Mouse (Mus musculus) liver, adult 2 months (tissue): ENCODE measurements around the gene Arsg. TPM values are rescaled to one million over a fixed set of nuclear protein-coding genes. Genes with fewer than 3 reads are reported as not detected.

Experiments used
- DNase-seq: peaks from one replicate; pipeline ENCODE4 v3.0.0-alpha.2; 2011; ENCODE audit warnings: low read depth, low spot score; ENCODE audit errors: extremely low read depth
- H3K27ac ChIP-seq: fragments of 200-500 bp; replicated peaks from 2 replicates; pipeline ENCODE4 v1.5.1; 2012; ENCODE audit warnings: low read depth, mild to moderate bottlenecking, control low read depth, inconsistent platforms, low read length; ENCODE audit not compliant: insufficient read depth
- H3K27me3 ChIP-seq: fragments of 200-500 bp; 2 replicates; pipeline ENCODE4 v1.6.1; 2012; ENCODE audit warnings: mild to moderate bottlenecking, moderate library complexity, low read length, inconsistent platforms; ENCODE audit not compliant: control insufficient read depth, insufficient read depth
- H3K36me3 ChIP-seq: fragments of 200-500 bp; 2 replicates; pipeline ENCODE4 v1.6.1; 2012; ENCODE audit warnings: low read length, inconsistent platforms; ENCODE audit not compliant: control insufficient read depth, insufficient read depth
- H3K4me1 ChIP-seq: fragments of 200-500 bp; 2 replicates; pipeline ENCODE4 v1.6.1; 2011; ENCODE audit warnings: low read length; ENCODE audit not compliant: control insufficient read depth, insufficient read depth
- H3K4me3 ChIP-seq: fragments of 200-500 bp; 2 replicates; pipeline ENCODE4 v1.5.1; 2011; ENCODE audit warnings: low read depth, mild to moderate bottlenecking, control low read depth, low read length, moderate library complexity; ENCODE audit not compliant: insufficient read depth
- H3K79me2 ChIP-seq: fragments of 200-500 bp; 2 replicates; pipeline ENCODE4 v1.6.1; 2012; ENCODE audit warnings: inconsistent platforms, mild to moderate bottlenecking, low read length, moderate library complexity; ENCODE audit not compliant: control insufficient read depth, insufficient read depth
- H3K9ac ChIP-seq: fragments of 200-500 bp; 2 replicates; pipeline ENCODE4 v1.6.1; 2012; ENCODE audit warnings: low read depth, mild to moderate bottlenecking, control low read depth, inconsistent platforms, low read length
- CTCF ChIP-seq: fragments of 200-500 bp; IDR thresholded peaks from 2 replicates; pipeline ENCODE4 v1.5.1; 2011; ENCODE audit warnings: low read depth, low read length, control low read depth
- POLR2A ChIP-seq: fragments of 200-500 bp; IDR thresholded peaks from 2 replicates; pipeline ENCODE4 v1.6.1; 2011; ENCODE audit warnings: low read length, control low read depth; ENCODE audit not compliant: insufficient read depth; ENCODE audit errors: extremely low read depth
- WGBS: fragments of 180-500 bp; shearing (Covaris S2); methylation state at CpG from one replicate; pipeline ENCODE4 v1.1.7; 2018; 5-methylcytosine and 5-hydroxymethylcytosine counted together
- polyA plus RNA-seq: library from polyadenylated mRNA; depleted of rRNA; stranded (reverse); fragments of >200 nt; gene quantifications from 2 replicates; pipeline ENCODE4 v1.2.3, GENCODE M21; 2012
- total RNA-seq: library from RNA; depleted of rRNA; stranded (reverse); fragments of >200 nt; gene quantifications from 2 replicates; pipeline ENCODE4 v1.2.3, GENCODE M21; 2014

The Arsg gene
- total and polyA plus RNA-seq, 2 experiments: 8.1 to 8.5 TPM

- TF ChIP-seq CTCF: no peak
- TF ChIP-seq POLR2A: no peak
Measured at GRCm38 (mm10) chr11:109578536-109578935, 105.4 kb downstream of the Arsg start.

GRCm38 (mm10) chr11:109579999-109580398 is 106.8 kb downstream of the Arsg start:
- Histone ChIP-seq H3K4me1 (no peaks in the 10 kb centered on the region; the same call in 1 of the 2 replicates), H3K9ac (no peak overlapping the region), H3K4me3 (no peak overlapping the region), H3K36me3 (peaks cover 22% of the 10 kb centered on the region; the same call in 1 of the 2 replicates), H3K79me2 (no peaks in the 10 kb centered on the region), H3K27me3 (no peaks in the 10 kb centered on the region), H3K27ac (no peak overlapping the region)
- DNase-seq: no peak
- over 99% methylated on average over 9 of the region's 9 CpGs for WGBS
- TF ChIP-seq CTCF (no peak), POLR2A (no peak)

More at GRCm38 (mm10) chr11:109578536-109578935, 105.4 kb downstream of the Arsg start:
- Histone ChIP-seq H3K27ac (no peak overlapping the region), H3K4me3 (no peak overlapping the region), H3K27me3 (no peaks in the 10 kb centered on the region), H3K4me1 (no peaks in the 10 kb centered on the region), H3K79me2 (no peaks in the 10 kb centered on the region), H3K9ac (no peak overlapping the region), H3K36me3 (peaks cover 20% of the 10 kb centered on the region; the same call in 1 of the 2 replicates)
- DNase-seq: no peak
- WGBS: 78% methylated on average over 3 of the region's 3 CpGs

GRCm38 (mm10) chr11:109583986-109584385 is 110.8 kb downstream of the Arsg start:
- Histone ChIP-seq H3K27ac (no peak overlapping the region), H3K9ac (no peak overlapping the region), H3K36me3 (peaks cover 11% of the 10 kb centered on the region; the same call in 1 of the 2 replicates), H3K27me3 (no peaks in the 10 kb centered on the region), H3K4me1 (no peaks in the 10 kb centered on the region; the same call in none of the 2 replicates), H3K79me2 (no peaks in the 10 kb centered on the region), H3K4me3 (no peak overlapping the region)
- no peak for DNase-seq
- TF ChIP-seq CTCF (no peak), POLR2A (no peak)
- 90% methylated on average over 14 of the region's 14 CpGs for WGBS

DNA sequence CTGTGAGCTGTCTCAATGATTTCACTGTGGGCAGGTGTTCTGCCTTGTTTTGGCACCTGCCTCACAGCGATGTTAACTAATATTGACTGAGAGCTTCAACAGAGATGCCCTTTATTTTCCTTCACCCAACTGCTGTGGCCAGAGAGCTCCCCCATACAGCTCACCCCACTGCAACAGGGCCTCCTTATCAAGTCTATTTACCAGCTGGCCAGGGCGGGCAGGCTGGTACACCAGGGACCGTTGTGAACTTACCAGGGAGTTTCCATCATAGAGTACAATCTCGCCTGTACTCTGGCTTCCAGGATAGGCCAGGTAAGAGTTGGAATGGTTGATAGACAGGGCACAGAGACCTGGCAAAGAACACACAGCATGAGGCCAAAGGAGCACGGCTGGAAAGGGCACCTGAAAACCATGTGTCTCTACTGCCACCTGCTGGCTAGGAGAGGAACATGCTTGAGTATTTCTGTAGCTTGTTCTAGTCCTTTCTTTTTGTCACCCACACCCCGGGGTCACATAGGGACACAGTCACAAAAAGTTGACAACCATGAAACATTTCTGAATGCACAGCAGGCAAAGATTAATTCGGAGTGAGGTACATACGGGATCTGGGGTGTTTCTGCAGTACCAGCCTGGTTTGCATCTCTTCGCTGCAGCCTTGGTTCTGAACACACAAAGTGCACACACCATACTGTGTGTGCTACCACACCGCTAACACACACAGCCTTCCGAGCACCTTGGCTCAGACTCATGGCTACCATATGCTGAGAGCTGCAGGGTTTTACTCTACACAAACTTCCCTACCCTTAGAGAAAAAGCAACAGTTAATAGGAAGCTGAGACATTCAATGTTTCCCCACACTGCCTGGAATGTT is 111.9 kb downstream of the Arsg start:
- TF ChIP-seq POLR2A (no peak), CTCF (peak; percentile 91)
- H3K9ac ChIP-seq: no peak overlapping the region
- WGBS: 27% methylated on average over 11 of the region's 11 CpGs

GRCm38 (mm10) chr11:109586424-109586823 is 113.2 kb downstream of the Arsg start:
- TF ChIP-seq CTCF (no peak), POLR2A (no peak)
- no peaks in the 10 kb centered on the region for H3K79me2 ChIP-seq
- H3K9ac ChIP-seq: no peak overlapping the region
- peaks cover 11% of the 10 kb centered on the region; the same call in 1 of the 2 replicates for H3K36me3 ChIP-seq
- no peaks in the 10 kb centered on the region; the same call in none of the 2 replicates for H3K4me1 ChIP-seq
- H3K4me3 ChIP-seq: no peak overlapping the region
- H3K27ac ChIP-seq: no peak overlapping the region
- DNase-seq: no peak
- 50% methylated on average over 2 of the region's 2 CpGs for WGBS
- no peaks in the 10 kb centered on the region for H3K27me3 ChIP-seq

More for the DNA sequence above, 111.9 kb downstream of the Arsg start:
- H3K27ac ChIP-seq: no peak overlapping the region
- peaks cover 11% of the 10 kb centered on the region; the same call in 1 of the 2 replicates for H3K36me3 ChIP-seq
- H3K27me3 ChIP-seq: no peaks in the 10 kb centered on the region
- H3K4me1 ChIP-seq: no peaks in the 10 kb centered on the region; the same call in none of the 2 replicates
- H3K4me3 ChIP-seq: no peak overlapping the region
- DNase-seq: peak; percentile 81
- H3K79me2 ChIP-seq: no peaks in the 10 kb centered on the region
